Mouse (Mus musculus) limb, embryonic 11.5 days (tissue): ENCODE measurements around the gene Gng12. TPM values are rescaled to one million over a fixed set of nuclear protein-coding genes. Genes with fewer than 3 reads are reported as not detected.
A peak's percentile ranks its signal among the peaks of the same experiment; 100 is the strongest.

Experiments
- ATAC-seq: fragments of 200-750 bp; cut with Nextera tagmentation; 2 replicates; pipeline ENCODE4 v1.8.0; 2017; ENCODE audit warnings: low read depth; ENCODE audit not compliant: insufficient number of reproducible peaks, low FRiP score, low TSS enrichment
- DNase-seq: peaks from one replicate; pipeline ENCODE4 v3.0.0-alpha.2; 2015; ENCODE audit warnings: low spot score
- H3K27ac ChIP-seq: fragments of 300-500 bp; sonication (generic); replicated peaks from 2 replicates; pipeline ENCODE4 v1.5.1; 2014; ENCODE audit warnings: low read depth, mild to moderate bottlenecking, low read length
- H3K27me3 ChIP-seq: fragments of 300-500 bp; sonication (generic); 2 replicates; pipeline ENCODE4 v1.6.1; 2014; ENCODE audit warnings: mild to moderate bottlenecking, low read length, mixed read lengths; ENCODE audit not compliant: control insufficient read depth, insufficient read depth
- H3K36me3 ChIP-seq: fragments of 300-500 bp; sonication (generic); 2 replicates; pipeline ENCODE4 v1.6.1; 2014; ENCODE audit warnings: mild to moderate bottlenecking, low read length, moderate library complexity, mixed read lengths; ENCODE audit not compliant: control insufficient read depth, insufficient read depth
- H3K4me1 ChIP-seq: fragments of 300-500 bp; sonication (generic); 2 replicates; pipeline ENCODE4 v1.6.1; 2014; ENCODE audit warnings: low read length, mixed read lengths; ENCODE audit not compliant: control insufficient read depth, insufficient read depth
- H3K4me2 ChIP-seq: fragments of 300-500 bp; sonication (generic); 2 replicates; pipeline ENCODE4 v1.6.1; 2014; ENCODE audit warnings: low read depth, mild to moderate bottlenecking, moderate library complexity; ENCODE audit not compliant: severe bottlenecking
- H3K4me3 ChIP-seq: fragments of 300-500 bp; sonication (generic); 2 replicates; pipeline ENCODE4 v1.5.1; 2014; ENCODE audit warnings: low read depth, low read length
- H3K9ac ChIP-seq: fragments of 300-500 bp; sonication (generic); 2 replicates; pipeline ENCODE4 v1.6.1; 2014; ENCODE audit warnings: mild to moderate bottlenecking, low read length
- H3K9me3 ChIP-seq: fragments of 300-500 bp; sonication (generic); 2 replicates; pipeline ENCODE4 v1.6.1; 2016; ENCODE audit warnings: low read length; ENCODE audit not compliant: control insufficient read depth
- WGBS: fragments of 180-500 bp; shearing (Covaris S2); extraction: QIAGEN DNeasy Blood & Tissue Kit; methylation state at CpG from one replicate; pipeline ENCODE4 v1.1.7; 2014; 5-methylcytosine and 5-hydroxymethylcytosine counted together
- polyA plus RNA-seq: library from polyadenylated mRNA; unstranded; fragments of >200 nt; fragmentation: Nextera tagmentation; extraction: Ambion mirVana; gene quantifications from 2 replicates; pipeline ENCODE4 v1.2.1, GENCODE M21; 2014

Gng12 gene
- polyA plus RNA-seq, 1 experiment from 2014 or later = 72.2 TPM

DNA sequence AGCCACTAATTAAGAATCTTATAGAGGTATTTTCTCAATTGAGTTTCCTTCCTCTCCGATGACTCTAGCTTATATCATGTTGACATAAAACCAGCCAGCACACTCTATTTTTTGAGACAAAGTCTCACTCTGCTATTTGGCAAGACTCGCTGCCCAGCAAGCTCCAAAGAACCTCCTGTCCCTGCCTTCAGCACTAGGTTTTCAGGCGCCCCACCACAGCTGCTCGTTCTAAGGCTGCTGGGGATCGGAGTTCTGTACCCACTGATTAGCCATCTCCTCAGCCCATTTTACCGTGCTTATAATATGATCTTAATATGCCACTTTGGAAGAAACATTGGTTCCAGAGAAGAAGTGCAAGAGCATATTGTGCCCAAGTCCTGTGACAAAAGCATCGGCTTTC lies 26.3 kb downstream of the Gng12 start:
- Histone ChIP-seq H3K9ac (no peak overlapping the region), H3K9me3 (no peaks in the 10 kb centered on the region), H3K36me3 (no peaks in the 10 kb centered on the region), H3K4me3 (no peak overlapping the region), H3K4me2 (no peak overlapping the region), H3K27me3 (no peaks in the 10 kb centered on the region), H3K4me1 (peaks cover 9% of the 10 kb centered on the region), H3K27ac (no peak overlapping the region)
- 94% methylated on average over 7 of the region's 7 CpGs for WGBS
- ATAC-seq (no peak), DNase-seq (no peak)

- Histone ChIP-seq H3K9me3 (no peaks in the 10 kb centered on the region), H3K9ac (no peak overlapping the region), H3K4me2 (no peak overlapping the region), H3K27me3 (no peaks in the 10 kb centered on the region), H3K4me3 (no peak overlapping the region), H3K27ac (no peak overlapping the region), H3K4me1 (peaks cover 9% of the 10 kb centered on the region), H3K36me3 (no peaks in the 10 kb centered on the region)
- ATAC-seq (no peak), DNase-seq (no peak)
- 88% methylated on average over 4 of the region's 4 CpGs for WGBS
These were observed 27.7 kb downstream of the Gng12 start for GRCm38 (mm10) chr6:66923851-66924250.

DNA sequence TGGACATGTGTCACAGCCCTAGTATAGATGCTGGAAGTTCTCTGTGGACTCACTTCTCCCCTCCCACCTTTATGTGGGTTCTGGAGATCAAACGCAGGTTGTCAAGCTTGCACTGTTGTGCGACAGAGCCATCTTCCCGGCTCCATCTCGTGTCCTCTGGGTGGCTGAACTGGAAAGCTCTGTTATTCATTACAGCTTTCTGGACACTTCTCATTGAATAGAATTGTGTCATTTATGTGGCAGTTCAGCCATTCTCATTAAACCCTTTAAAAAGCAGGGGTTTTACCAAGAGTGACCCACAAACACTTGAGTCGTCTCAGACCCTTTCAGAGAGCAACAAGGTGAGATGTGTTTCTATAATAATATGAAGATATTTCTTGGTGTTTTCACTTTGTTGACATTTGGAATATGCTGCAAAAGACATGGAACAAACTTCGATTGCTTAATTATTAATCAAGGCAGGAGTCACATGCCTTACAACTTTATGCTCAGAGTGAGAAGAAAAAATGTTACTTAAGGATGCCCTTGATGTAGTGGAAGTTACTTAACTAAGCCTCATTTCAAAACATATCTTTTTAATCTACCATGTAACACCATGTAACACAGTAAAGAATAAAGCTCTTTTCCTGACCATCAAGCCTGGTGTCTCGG lies 28.2 kb downstream of the Gng12 start:
- no peak overlapping the region for H3K4me3 ChIP-seq
- 69% methylated on average over 7 of the region's 7 CpGs for WGBS
- no peaks in the 10 kb centered on the region for H3K27me3 ChIP-seq
- ATAC-seq (no peak), DNase-seq (no peak)
- H3K4me2 ChIP-seq = no peak overlapping the region
- H3K27ac ChIP-seq = no peak overlapping the region
- H3K36me3 ChIP-seq = no peaks in the 10 kb centered on the region
- H3K9ac ChIP-seq = no peak overlapping the region
- peaks cover 9% of the 10 kb centered on the region for H3K4me1 ChIP-seq
- H3K9me3 ChIP-seq = no peaks in the 10 kb centered on the region

GRCm38 (mm10) chr6:66926269-66926668 lies 30.1 kb downstream of the Gng12 start:
- ATAC-seq = peak; percentile 52
- H3K4me3 ChIP-seq = no peak overlapping the region
- no peak overlapping the region for H3K4me2 ChIP-seq
- H3K4me1 ChIP-seq = peaks cover 12% of the 10 kb centered on the region
- 3% methylated on average over 4 of the region's 4 CpGs for WGBS
- DNase-seq = peak; percentile 76
- H3K9ac ChIP-seq = no peak overlapping the region
- no peaks in the 10 kb centered on the region for H3K9me3 ChIP-seq
- no peak overlapping the region; the same call in 1 of the 2 replicates for H3K27ac ChIP-seq
- H3K36me3 ChIP-seq = no peaks in the 10 kb centered on the region
- H3K27me3 ChIP-seq = no peaks in the 10 kb centered on the region

GRCm38 (mm10) chr6:66928972-66929645 lies 32.9 kb downstream of the Gng12 start:
- Histone ChIP-seq H3K27ac (no peak overlapping the region), H3K4me3 (no peak overlapping the region), H3K4me1 (peaks cover 12% of the 10 kb centered on the region), H3K27me3 (no peaks in the 10 kb centered on the region), H3K36me3 (no peaks in the 10 kb centered on the region), H3K4me2 (no peak overlapping the region), H3K9ac (no peak overlapping the region), H3K9me3 (no peaks in the 10 kb centered on the region)
- ATAC-seq (no peak), DNase-seq (peak; percentile 28)
- WGBS = 74% methylated on average over 2 of the region's 2 CpGs

DNA sequence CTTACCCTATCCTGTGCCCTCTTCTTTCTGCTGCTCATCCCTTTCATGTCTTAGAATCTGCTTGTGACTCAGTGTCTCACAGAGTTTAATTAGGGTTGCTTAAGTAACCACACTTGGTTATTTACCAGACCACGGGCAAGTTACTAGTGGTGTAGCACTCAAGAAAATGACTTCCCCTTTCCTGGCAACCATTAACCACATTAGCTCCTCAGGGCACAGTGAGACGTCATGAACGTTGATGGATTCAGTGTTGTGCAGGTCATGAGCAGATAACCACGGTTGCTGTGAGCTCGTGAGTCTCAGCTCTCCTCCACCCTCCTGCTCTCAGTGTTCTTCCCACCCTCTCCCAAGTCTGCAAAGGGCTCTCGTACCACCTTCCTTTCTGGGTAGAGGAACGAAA lies 33.5 kb downstream of the Gng12 start:
- ATAC-seq = no peak

DNA sequence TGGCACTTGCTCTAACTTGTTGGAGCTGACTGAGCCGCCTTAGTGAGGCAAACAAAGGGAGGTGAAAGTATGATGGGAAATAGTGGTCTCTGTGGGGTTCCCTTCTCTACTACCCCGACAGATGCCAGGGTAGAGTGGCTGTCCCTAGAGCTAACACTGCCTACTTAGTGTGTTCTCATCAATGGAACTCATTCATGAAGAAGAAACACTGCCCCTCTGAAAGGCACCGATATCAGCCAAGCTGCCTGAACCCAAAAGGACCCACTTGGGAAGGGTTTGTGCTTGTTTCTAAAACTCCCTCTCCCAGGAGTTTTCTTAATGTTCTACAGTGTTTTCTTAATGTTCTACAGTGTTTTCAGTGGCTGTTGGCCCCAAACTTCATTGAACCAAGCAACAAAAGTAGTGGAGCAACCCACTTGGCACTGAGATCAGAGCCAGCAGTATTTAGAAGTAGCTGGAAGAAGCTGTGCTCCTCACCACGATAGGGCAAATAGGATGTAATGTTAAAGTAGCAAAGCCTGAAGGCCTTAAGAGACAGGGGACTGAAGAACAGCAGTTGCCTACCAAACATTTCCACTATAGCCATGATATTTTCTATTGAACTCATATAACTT lies 36.1 kb downstream of the Gng12 start:
- 85% methylated on average over 4 of the region's 4 CpGs for WGBS
- H3K36me3 ChIP-seq = no peaks in the 10 kb centered on the region
- H3K4me3 ChIP-seq = no peak overlapping the region
- H3K9ac ChIP-seq = no peak overlapping the region
- DNase-seq = no peak
- no peak overlapping the region for H3K27ac ChIP-seq
- H3K27me3 ChIP-seq = no peaks in the 10 kb centered on the region
- H3K4me1 ChIP-seq = 0 out of 2 replicates have a peak, but pooled peaks cover 3% of the 10 kb centered on the region
- H3K9me3 ChIP-seq = no peaks in the 10 kb centered on the region
- H3K4me2 ChIP-seq = no peak overlapping the region
- ATAC-seq = no peak

More for the DNA sequence above, 33.5 kb downstream of the Gng12 start:
- H3K4me1 ChIP-seq = peaks cover 12% of the 10 kb centered on the region
- H3K9me3 ChIP-seq = no peaks in the 10 kb centered on the region
- H3K4me2 ChIP-seq = no peak overlapping the region
- H3K36me3 ChIP-seq = no peaks in the 10 kb centered on the region
- WGBS = 34% methylated on average over 7 of the region's 7 CpGs
- no peak overlapping the region for H3K9ac ChIP-seq
- no peak for DNase-seq
- no peaks in the 10 kb centered on the region for H3K27me3 ChIP-seq
- H3K4me3 ChIP-seq = no peak overlapping the region
- no peak overlapping the region for H3K27ac ChIP-seq

DNA sequence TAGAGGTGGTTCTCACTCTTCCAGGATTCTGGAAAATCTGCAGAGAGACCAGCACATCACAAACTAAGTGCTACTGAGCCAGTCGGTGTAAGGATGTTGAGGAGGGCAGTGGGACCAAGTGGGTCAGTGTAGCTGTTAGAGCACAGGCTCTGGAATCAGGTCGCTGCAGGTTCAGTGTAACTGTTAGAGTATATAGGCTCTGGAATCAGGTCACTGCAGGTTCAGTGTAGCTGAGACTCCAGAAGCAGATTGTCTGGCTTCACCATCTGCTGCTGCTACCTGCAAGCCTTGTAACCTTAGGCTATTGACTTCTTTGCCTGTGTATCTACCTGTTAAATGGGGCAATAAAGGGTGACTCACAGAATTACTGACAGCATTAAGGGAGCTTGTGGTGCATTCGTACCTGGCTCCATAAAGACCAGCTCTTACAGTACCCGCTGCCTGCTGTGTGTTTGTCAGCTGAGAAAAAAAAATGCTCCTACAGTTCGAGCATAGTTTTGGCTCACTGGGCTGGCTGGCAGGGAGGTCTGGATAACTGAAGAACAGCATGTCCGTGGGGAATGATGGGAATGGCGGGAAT lies 44.5 kb downstream of the Gng12 start:
- H3K27ac ChIP-seq = no peak overlapping the region
- peaks cover 9% of the 10 kb centered on the region; the same call in 1 of the 2 replicates for H3K4me1 ChIP-seq
- WGBS = 71% methylated on average over 7 of the region's 7 CpGs

More for the DNA sequence above, 44.5 kb downstream of the Gng12 start:
- DNase-seq (no peak), ATAC-seq (no peak)
- Histone ChIP-seq H3K4me2 (no peak overlapping the region), H3K9ac (no peak overlapping the region), H3K36me3 (no peaks in the 10 kb centered on the region), H3K4me3 (no peak overlapping the region), H3K9me3 (no peaks in the 10 kb centered on the region), H3K27me3 (no peaks in the 10 kb centered on the region)
